Mouse (Mus musculus) heart, embryonic 11.5 days (tissue): Measurements from ENCODE around the gene Atp6v0c. TPM values are rescaled to one million over a fixed set of nuclear protein-coding genes. Genes with fewer than 3 reads are reported as not detected.

Experiments
- ATAC-seq: fragments of 200-750 bp; cut with Nextera tagmentation; replicated peaks from 2 replicates; pipeline ENCODE4 v1.8.0; 2017; ENCODE audit warnings: moderate library complexity; ENCODE audit not compliant: insufficient number of reproducible peaks, low FRiP score, low TSS enrichment
- H3K27ac ChIP-seq: fragments of 300-500 bp; sonication (generic); 2 replicates; pipeline ENCODE4 v1.5.1; 2014; ENCODE audit warnings: mild to moderate bottlenecking, low read depth, low read length
- H3K27me3 ChIP-seq: fragments of 300-500 bp; sonication (generic); 2 replicates; pipeline ENCODE4 v1.6.1; 2014; ENCODE audit warnings: mild to moderate bottlenecking, low read length, mixed read lengths; ENCODE audit not compliant: control insufficient read depth, insufficient read depth
- H3K36me3 ChIP-seq: fragments of 300-500 bp; sonication (generic); 2 replicates; pipeline ENCODE4 v1.6.1; 2014; ENCODE audit warnings: mild to moderate bottlenecking, low read length, moderate library complexity, mixed read lengths; ENCODE audit not compliant: control insufficient read depth, insufficient read depth
- H3K4me1 ChIP-seq: fragments of 300-500 bp; sonication (generic); 2 replicates; pipeline ENCODE4 v1.6.1; 2014; ENCODE audit warnings: low read length; ENCODE audit not compliant: control insufficient read depth, insufficient read depth
- H3K4me2 ChIP-seq: fragments of 300-500 bp; sonication (generic); 2 replicates; pipeline ENCODE4 v1.6.1; 2014; ENCODE audit warnings: mild to moderate bottlenecking, moderate library complexity
- H3K4me3 ChIP-seq: fragments of 300-500 bp; sonication (generic); 2 replicates; pipeline ENCODE4 v1.5.1; 2014; ENCODE audit warnings: low read depth, low read length
- H3K9ac ChIP-seq: fragments of 300-500 bp; sonication (generic); 2 replicates; pipeline ENCODE4 v1.6.1; 2014; ENCODE audit warnings: mild to moderate bottlenecking, low read depth, low read length, moderate library complexity
- H3K9me3 ChIP-seq: fragments of 300-500 bp; sonication (generic); replicated peaks from 2 replicates; pipeline ENCODE4 v1.6.1; 2016; ENCODE audit warnings: low read length; ENCODE audit not compliant: control insufficient read depth
- WGBS: fragments of 180-500 bp; shearing (Covaris S2); extraction: QIAGEN DNeasy Blood & Tissue Kit; methylation state at CpG from one replicate; pipeline ENCODE4 v1.1.7; 2014; ENCODE audit not compliant: insufficient replicate concordance; 5-methylcytosine and 5-hydroxymethylcytosine counted together
- polyA plus RNA-seq: library from polyadenylated mRNA; unstranded; fragments of >200 nt; fragmentation: Nextera tagmentation; extraction: Ambion mirVana; gene quantifications from 2 replicates; pipeline ENCODE4 v1.2.1, GENCODE M21; 2014

Atp6v0c gene
- polyA plus RNA-seq, result 552 and 561 TPM in 2 replicates

DNA sequence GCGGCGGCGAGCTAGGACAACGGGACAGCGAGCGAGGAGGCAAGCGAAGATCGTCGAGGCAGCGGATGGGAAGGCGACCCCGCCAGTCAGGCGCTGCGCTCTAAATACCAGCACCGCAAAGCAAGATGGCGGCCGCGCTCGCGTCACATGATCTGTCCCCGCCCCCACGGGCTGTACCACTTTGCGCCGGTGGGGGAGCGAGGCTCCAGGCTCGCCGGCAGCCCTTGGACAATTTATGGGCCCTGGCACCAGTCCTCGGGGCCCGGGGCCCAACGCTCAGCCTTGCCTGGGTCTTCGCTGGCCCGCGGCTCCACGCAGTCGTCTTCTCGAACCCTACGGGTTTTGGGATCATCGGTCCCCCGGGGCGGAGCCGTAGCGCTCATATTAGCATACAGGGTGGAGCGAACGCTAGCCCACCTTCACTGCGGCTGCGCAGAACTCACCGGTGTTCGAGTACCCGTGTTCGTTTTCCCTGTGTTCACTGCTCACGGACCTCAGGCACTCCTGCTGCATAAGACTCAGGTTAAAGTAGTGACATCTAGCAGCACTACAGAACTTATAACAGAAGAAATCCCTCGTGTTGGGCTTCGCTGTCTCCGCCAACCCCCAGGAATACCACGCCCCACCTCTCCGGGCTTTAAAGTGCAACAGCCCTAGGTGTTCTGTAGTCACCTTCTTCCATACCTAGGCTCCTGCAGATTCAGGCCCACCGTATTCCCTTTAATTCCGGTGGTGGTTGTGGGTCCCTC lies at the start of gene Atp6v0c:
Gene Atp6v0c, minus strand, starts transcription at position 386 of the 749 bp plus-strand sequence.
- ATAC-seq, result peak; percentile 88
- peak within 1 kb of the TSS; percentile 95 for H3K9ac ChIP-seq
- H3K4me3 ChIP-seq, result peak within 1 kb of the TSS; percentile 96
- no peaks in the 10 kb centered on the region for H3K9me3 ChIP-seq
- H3K36me3 ChIP-seq, result peaks cover 8% of the 10 kb centered on the region
- peaks cover 16% of the 10 kb centered on the region for H3K4me1 ChIP-seq
- H3K27ac ChIP-seq, result peak within 1 kb of the TSS; percentile 97
- H3K27me3 ChIP-seq, result no peaks in the 10 kb centered on the region
- under 1% methylated on average over 58 of the region's 58 CpGs for WGBS
- peak within 1 kb of the TSS; percentile 90 for H3K4me2 ChIP-seq

DNA sequence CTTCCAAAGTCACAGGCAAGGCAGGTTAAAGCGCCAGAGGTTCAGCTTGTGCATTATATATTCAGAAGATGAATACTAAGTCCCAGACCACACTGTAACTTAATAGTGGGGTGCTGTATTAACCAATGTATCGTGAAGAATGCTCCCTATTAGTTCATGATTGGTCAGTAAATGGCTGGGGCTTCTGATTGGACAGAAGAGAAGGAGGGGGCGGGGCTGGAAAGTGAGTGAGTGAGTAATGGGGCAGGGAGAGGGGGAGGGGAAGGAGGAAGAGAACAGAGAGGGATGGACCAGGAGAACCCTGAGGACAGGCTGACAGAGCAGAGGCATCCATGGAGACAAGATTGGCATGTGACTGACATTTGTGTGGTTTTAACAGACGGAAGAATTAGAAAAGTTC lies 47.3 kb upstream of the Atp6v0c start:
- ATAC-seq, result no peak
- no peaks in the 10 kb centered on the region for H3K9me3 ChIP-seq
- no peak overlapping the region for H3K4me3 ChIP-seq
- peaks cover 18% of the 10 kb centered on the region for H3K36me3 ChIP-seq
- H3K27ac ChIP-seq, result no peak overlapping the region
- H3K4me1 ChIP-seq, result peaks cover 15% of the 10 kb centered on the region
- H3K4me2 ChIP-seq, result no peak overlapping the region
- no peaks in the 10 kb centered on the region for H3K27me3 ChIP-seq
- H3K9ac ChIP-seq, result no peak overlapping the region
- 67% methylated on average over 4 of the region's 4 CpGs for WGBS

DNA sequence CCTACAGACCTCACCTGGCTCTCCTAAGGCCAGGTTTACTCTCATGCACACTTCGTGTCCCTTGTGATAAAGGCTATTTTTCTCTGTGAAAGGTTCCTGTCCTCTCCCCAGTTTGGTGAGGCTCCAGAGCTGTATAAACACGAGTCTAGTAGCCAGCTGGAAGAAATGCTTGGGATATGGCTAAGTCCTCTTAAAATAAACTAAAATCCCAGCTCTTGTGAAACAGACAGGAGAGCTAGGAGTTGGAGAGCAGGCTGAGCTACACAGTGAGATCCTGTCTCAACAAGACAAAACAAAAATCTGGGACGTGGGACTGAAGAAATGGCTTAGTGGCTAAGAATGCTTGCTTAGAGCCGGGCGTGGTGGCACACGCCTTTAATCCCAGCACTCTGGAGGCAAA lies 43.7 kb upstream of the Atp6v0c start:
- WGBS, result 78% methylated on average over 6 of the region's 6 CpGs
- H3K9me3 ChIP-seq, result no peaks in the 10 kb centered on the region
- no peak overlapping the region for H3K27ac ChIP-seq
- H3K4me3 ChIP-seq, result no peak overlapping the region
- peaks cover 18% of the 10 kb centered on the region for H3K36me3 ChIP-seq
- ATAC-seq, result no peak
- peaks cover 21% of the 10 kb centered on the region for H3K4me1 ChIP-seq
- peaks cover 11% of the 10 kb centered on the region for H3K27me3 ChIP-seq
- H3K9ac ChIP-seq, result no peak overlapping the region
- H3K4me2 ChIP-seq, result no peak overlapping the region

DNA sequence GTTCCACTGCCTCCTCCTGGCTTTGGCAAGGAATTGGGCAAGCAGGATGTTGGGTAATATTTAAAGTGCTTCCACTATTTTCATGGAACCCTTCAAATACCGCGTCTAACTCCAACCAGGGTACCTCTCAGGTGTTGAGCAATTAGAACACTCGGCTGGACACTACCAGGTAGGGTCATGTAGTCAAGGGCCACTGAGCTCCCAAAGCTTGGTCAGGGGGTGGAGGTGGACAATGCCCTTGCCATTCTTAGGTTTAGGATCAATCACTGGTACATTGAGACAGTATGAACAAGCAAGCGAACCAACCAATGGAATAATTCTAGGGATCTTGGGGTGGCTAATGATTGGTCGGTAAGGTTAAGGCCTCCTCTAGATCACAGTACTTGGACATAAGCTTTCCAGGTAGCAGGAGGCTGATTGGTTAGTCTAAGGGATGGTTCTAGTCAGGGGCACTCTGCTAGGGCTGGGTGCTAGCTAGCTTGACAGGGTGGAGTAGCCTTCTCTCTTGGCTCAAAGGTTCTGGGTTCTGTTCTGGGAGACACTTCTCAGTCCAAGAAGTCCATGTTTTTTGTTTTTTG lies 43.0 kb upstream of the Atp6v0c start:
- 26% methylated on average over 5 of the region's 5 CpGs for WGBS
- H3K9me3 ChIP-seq, result no peaks in the 10 kb centered on the region
- H3K9ac ChIP-seq, result no peak overlapping the region
- peaks cover 27% of the 10 kb centered on the region for H3K4me1 ChIP-seq
- H3K27me3 ChIP-seq, result peaks cover 18% of the 10 kb centered on the region
- peaks cover 13% of the 10 kb centered on the region for H3K36me3 ChIP-seq
- no peak overlapping the region for H3K27ac ChIP-seq
- H3K4me3 ChIP-seq, result peak overlapping the region; percentile 57
- peak overlapping the region; percentile 99 for H3K4me2 ChIP-seq
- ATAC-seq, result no peak

DNA sequence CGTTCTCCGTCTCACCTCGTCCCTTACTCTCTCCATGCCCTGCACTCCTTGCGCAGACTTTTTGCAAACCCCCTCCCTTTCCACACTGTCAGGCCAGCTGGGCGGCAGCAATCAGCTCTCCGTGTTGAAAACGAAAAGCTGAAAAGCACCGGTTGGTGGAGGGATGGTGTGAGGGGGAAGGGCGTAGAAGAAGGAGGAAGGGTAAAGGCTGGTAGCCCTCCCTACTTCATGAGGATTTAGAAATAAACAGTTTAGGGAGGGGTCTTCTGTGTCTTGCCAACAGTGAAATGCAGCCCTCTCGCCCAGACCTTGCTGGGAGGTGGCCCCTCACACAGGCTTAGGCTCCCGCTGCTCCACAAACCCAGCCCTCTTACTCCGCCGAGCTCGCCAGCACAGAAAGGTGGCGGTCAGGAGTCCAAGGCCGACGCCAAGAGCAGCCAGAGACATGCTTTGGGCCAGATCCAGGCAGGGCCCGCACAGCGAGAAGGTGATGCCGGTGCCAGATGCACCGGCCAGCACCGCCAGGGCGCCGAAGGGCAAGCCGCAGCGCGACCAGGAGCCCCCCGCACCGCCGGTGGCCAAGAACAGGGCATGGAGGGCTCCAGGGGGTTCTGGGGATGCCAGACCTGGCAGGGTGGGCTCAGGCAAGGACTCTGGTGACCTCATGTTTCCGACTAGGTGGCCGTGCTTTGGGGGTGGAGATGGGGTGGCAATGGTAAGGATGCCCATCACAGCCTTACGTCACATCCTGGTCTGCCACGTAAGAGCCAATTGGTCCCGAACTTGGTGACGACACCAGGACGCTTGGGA lies 42.3 kb upstream of the Atp6v0c start:
- no peaks in the 10 kb centered on the region for H3K9me3 ChIP-seq
- peak overlapping the region; percentile 57 for H3K4me3 ChIP-seq
- peaks cover 25% of the 10 kb centered on the region for H3K27me3 ChIP-seq
- peak overlapping the region; percentile 99 for H3K4me2 ChIP-seq
- H3K9ac ChIP-seq, result peak overlapping the region; percentile 80
- H3K27ac ChIP-seq, result no peak overlapping the region
- 1% methylated on average over 36 of the region's 37 CpGs for WGBS
- no peak for ATAC-seq
- H3K36me3 ChIP-seq, result peaks cover 12% of the 10 kb centered on the region; the same call in 1 of the 2 replicates
- H3K4me1 ChIP-seq, result peaks cover 34% of the 10 kb centered on the region

DNA sequence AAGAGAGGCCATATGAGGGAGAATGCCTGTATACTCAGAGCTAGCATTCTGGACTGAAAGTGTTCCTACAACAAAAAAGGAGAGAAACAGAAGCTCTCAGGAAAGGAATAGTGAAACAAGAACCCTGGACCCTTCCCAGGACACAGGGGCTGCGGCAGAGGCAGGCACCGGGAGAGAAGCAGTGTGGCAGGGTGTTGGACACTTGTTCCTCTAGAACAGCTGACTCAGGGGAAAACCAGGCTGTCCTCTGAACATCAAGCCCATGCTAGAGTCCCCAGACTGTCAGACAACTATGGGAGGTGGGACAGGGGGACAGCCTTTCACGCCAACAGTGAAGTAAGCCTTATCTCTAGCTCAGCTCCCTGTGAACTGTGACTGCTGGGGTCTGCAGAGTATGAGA lies 41.1 kb upstream of the Atp6v0c start:
- Histone ChIP-seq H3K4me3 (no peak overlapping the region), H3K27me3 (peaks cover 32% of the 10 kb centered on the region), H3K9me3 (no peaks in the 10 kb centered on the region), H3K9ac (no peak overlapping the region), H3K27ac (no peak overlapping the region), H3K4me2 (no peak overlapping the region), H3K36me3 (peaks cover 6% of the 10 kb centered on the region; the same call in 1 of the 2 replicates), H3K4me1 (peaks cover 47% of the 10 kb centered on the region)
- 56% methylated on average over 3 of the region's 3 CpGs for WGBS
- no peak for ATAC-seq

DNA sequence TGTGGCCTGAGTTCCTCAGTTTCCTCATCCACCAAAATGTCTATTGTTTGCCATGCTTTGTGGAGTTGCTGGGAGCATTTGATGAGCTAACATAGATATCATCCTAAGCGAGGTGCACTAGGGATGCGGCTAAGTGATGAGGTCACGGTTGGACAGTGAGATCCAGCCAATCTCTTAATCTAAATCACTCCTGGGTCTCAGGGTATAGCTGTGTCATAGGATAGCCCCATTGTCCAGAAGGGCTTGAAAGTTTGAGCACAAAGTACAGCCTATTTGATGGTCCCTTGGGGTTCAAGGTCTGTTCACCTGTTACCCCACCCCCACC lies 40.4 kb upstream of the Atp6v0c start:
- WGBS, result 77% methylated on average over 3 of the region's 3 CpGs
- H3K4me1 ChIP-seq, result peaks cover 48% of the 10 kb centered on the region
- peak overlapping the region; percentile 97; the same call in 1 of the 2 replicates for H3K4me2 ChIP-seq
- H3K4me3 ChIP-seq, result no peak overlapping the region
- H3K36me3 ChIP-seq, result no peaks in the 10 kb centered on the region
- peaks cover 32% of the 10 kb centered on the region for H3K27me3 ChIP-seq
- ATAC-seq, result no peak
- no peaks in the 10 kb centered on the region for H3K9me3 ChIP-seq
- peak overlapping the region; percentile 66; the same call in 1 of the 2 replicates for H3K9ac ChIP-seq
- H3K27ac ChIP-seq, result no peak overlapping the region

DNA sequence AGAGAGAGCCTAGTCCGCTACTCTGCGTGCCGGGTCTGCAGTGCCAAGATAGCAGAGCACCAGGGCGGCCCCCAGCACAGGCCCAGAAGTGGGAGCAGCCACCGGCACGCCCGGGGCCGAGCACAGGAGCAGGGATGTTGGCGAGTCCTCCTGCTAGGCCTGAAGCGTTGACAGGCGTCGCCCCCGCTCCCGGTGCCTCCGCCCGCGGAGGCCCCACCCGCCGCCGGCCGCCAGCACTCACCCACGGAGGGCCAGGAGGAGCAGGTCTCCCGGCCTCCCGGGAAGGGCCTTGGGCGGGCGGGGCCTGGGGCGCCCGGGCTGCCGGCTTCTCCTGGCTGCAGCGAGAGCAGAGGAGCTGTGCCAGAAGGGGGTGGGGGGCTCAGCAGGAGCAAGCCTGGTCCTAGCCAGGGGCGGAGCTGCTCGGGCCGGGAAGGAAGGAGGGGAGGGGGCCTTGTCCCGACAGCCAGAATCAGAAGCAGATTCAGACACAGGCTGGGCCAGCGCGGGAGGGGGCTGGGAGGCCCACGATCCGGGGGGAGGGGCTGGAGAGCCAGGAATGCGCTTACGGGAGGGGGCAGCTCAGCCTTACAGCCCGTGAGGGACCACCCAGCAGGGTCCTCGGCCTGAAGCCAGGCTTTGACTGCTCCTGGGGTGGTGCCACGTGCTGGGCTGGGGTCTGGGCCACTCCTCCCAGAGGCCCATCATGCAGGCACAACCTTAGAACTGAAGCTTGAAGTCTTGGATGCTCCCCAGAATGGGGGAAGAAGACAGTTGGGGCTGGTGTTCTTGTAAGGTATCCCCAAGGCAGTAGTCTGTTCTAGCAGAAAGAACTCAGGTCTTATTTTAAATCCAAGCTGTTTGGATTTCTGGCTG lies 39.8 kb upstream of the Atp6v0c start, which contains the start of gene Ntn3:
Gene Ntn3, minus strand, starts transcription at position 489 of the 873 bp plus-strand sequence.
- Histone ChIP-seq H3K4me2 (peak within 1 kb of the TSS; percentile 97), H3K4me1 (peaks cover 54% of the 10 kb centered on the region), H3K36me3 (no peaks in the 10 kb centered on the region), H3K27ac (peak within 1 kb of the TSS; percentile 48), H3K9ac (peak within 1 kb of the TSS; percentile 66), H3K27me3 (peaks cover 32% of the 10 kb centered on the region), H3K9me3 (no peaks in the 10 kb centered on the region), H3K4me3 (peak within 1 kb of the TSS; percentile 44)
- WGBS, result under 1% methylated on average over 39 of the region's 43 CpGs
- ATAC-seq, result peak; percentile 56
